27 mouse cellular contexts compared by ENCODE assay signal in genomic region chr11:114215256-114215655, GRCm38 (mm10).
A peak's percentile ranks its signal among the peaks of the same experiment; 100 is the strongest.
DNase-seq lines count a peak whose midpoint lies in the region; ATAC-seq lines count a peak whose summit lies in the region.
"Had no signal": no experiment of that assay in that cellular context is flagged by ENCODE, and none has a peak within 500 bp of the region (broad histone marks: within the 10 kb centered on the region; RNA-seq: fewer than 3 reads in every experiment).

No protein-coding gene starts in this region.

- no peak overlapping the region for H3K4me3 ChIP-seq in limb, embryonic 13.5 days
- no peak overlapping the region for H3K4me3 ChIP-seq in limb, embryonic 10.5 days
- H3K4me3 ChIP-seq in lung, embryonic 16.5 days (ENCODE audit: low read length), result no peak overlapping the region
- H3K4me3 ChIP-seq: embryonic facial prominence, embryonic 13.5 days; forebrain, embryonic 10.5 days; forebrain, embryonic 13.5 days; heart, adult 2 months; heart, embryonic 10.5 days; heart, embryonic 13.5 days had no signal

- no peaks in the 10 kb centered on the region for H3K36me3 ChIP-seq in limb, embryonic 13.5 days
- no peaks in the 10 kb centered on the region for H3K36me3 ChIP-seq in limb, embryonic 10.5 days
- no peaks in the 10 kb centered on the region for H3K36me3 ChIP-seq in lung, embryonic 16.5 days (ENCODE audit: control insufficient read depth, insufficient read depth, low read length)
- H3K36me3 ChIP-seq: embryonic facial prominence, embryonic 13.5 days; forebrain, embryonic 10.5 days; G1E; heart, embryonic 10.5 days; heart, embryonic 13.5 days had no signal

- H3K27ac ChIP-seq in limb, embryonic 13.5 days, result no peak overlapping the region
- no peak overlapping the region for H3K27ac ChIP-seq in limb, embryonic 10.5 days
- H3K27ac ChIP-seq in lung, embryonic 16.5 days (ENCODE audit: low read length), result no peak overlapping the region
- H3K27ac ChIP-seq: embryonic facial prominence, embryonic 13.5 days; forebrain, embryonic 10.5 days; forebrain, embryonic 13.5 days; heart, adult 2 months; heart, embryonic 10.5 days; heart, embryonic 13.5 days; hindbrain, embryonic 14.5 days; hindbrain, postnatal 0 days had no signal

- peaks cover 24% of the 10 kb centered on the region; the same call in 1 of the 2 replicates for H3K27me3 ChIP-seq in limb, embryonic 13.5 days
- H3K27me3 ChIP-seq in limb, embryonic 10.5 days (ENCODE audit: low read depth, poor library complexity, severe bottlenecking), result peaks cover 32% of the 10 kb centered on the region
- peaks cover 24% of the 10 kb centered on the region for H3K27me3 ChIP-seq in lung, embryonic 16.5 days (ENCODE audit: control insufficient read depth, insufficient read depth, low read depth, low read length)

- H3K9me3 ChIP-seq in limb, embryonic 13.5 days, result no peaks in the 10 kb centered on the region
- no peaks in the 10 kb centered on the region for H3K9me3 ChIP-seq in limb, embryonic 10.5 days (replicated peaks)
- no peaks in the 10 kb centered on the region for H3K9me3 ChIP-seq in lung, embryonic 16.5 days (ENCODE audit: control insufficient read depth, low read length)
- H3K9me3 ChIP-seq: embryonic facial prominence, embryonic 13.5 days; forebrain, embryonic 10.5 days; forebrain, embryonic 13.5 days; heart, embryonic 10.5 days; heart, embryonic 13.5 days had no signal

- DNase-seq in embryo, embryonic 10.5 days (ENCODE audit: low spot score), result peak; percentile 39
- no peak for DNase-seq in embryo, embryonic 11 days
- DNase-seq in limb, embryonic 10.5 days (ENCODE audit: low spot score), result no peak
- no peak for DNase-seq in lung, postnatal 36 days
- DNase-seq: adrenal gland, postnatal 10 days; adrenal gland, postnatal 36 days; B cell, adult 2 months; cerebellum, adult 18-20 months; cerebellum, adult 9-10 months; cerebellum, postnatal 14 days; gastrocnemius, postnatal 10 days; gastrocnemius, postnatal 36 days; heart, adult 2 months; heart, postnatal 14 days; heart, postnatal 4 days had no signal

- no peak overlapping the region for H3K4me2 ChIP-seq in limb, embryonic 13.5 days (replicated peaks)
- H3K4me2 ChIP-seq in lung, embryonic 16.5 days (ENCODE audit: low read depth, low read length), result no peak overlapping the region
- H3K4me2 ChIP-seq: embryonic facial prominence, embryonic 13.5 days; forebrain, embryonic 13.5 days; heart, embryonic 13.5 days; hindbrain, embryonic 14.5 days had no signal

- WGBS in limb, embryonic 13.5 days, result 54% methylated on average over 8 of the region's 8 CpGs
- 68% methylated on average over 8 of the region's 8 CpGs for WGBS in limb, embryonic 10.5 days
- 41% methylated on average over 8 of the region's 8 CpGs for WGBS in lung, embryonic 16.5 days

- ATAC-seq in limb, embryonic 13.5 days (ENCODE audit: low FRiP score, low read depth), result 0 out of 2 replicates have a peak, but pooled peaks have one; percentile 13
- ATAC-seq in lung, embryonic 16.5 days (ENCODE audit: low read depth), result peak; percentile 61; the same call in 1 of the 2 replicates
- ATAC-seq: forebrain, embryonic 13.5 days; forebrain, embryonic 16.5 days; hindbrain, postnatal 0 days; Patski had no signal

- H3K4me1 ChIP-seq in limb, embryonic 13.5 days, result peaks cover 37% of the 10 kb centered on the region
- H3K4me1 ChIP-seq in limb, embryonic 10.5 days, result peaks cover 45% of the 10 kb centered on the region
- peaks cover 8% of the 10 kb centered on the region; the same call in 1 of the 2 replicates for H3K4me1 ChIP-seq in lung, embryonic 16.5 days (replicated peaks; ENCODE audit: control insufficient read depth, insufficient read depth, low read length)

- H3K9ac ChIP-seq in limb, embryonic 13.5 days, result no peak overlapping the region
- H3K9ac ChIP-seq in lung, embryonic 16.5 days (ENCODE audit: low read length), result no peak overlapping the region
- H3K9ac ChIP-seq: embryonic facial prominence, embryonic 13.5 days; forebrain, embryonic 13.5 days; heart, embryonic 13.5 days; hindbrain, embryonic 14.5 days had no signal
